Mouse (Mus musculus) liver, postnatal 0 days (tissue): ENCODE data around the gene Rnf215.

Experiments used
- CTCF ChIP-seq: sonication (generic); IDR thresholded peaks from 2 replicates; pipeline ENCODE4 v1.5.1; 2016; ENCODE audit warnings: antibody characterized with exemption, low read depth
- EP300 ChIP-seq: IDR thresholded peaks from 2 replicates; pipeline ENCODE4 v1.6.1; 2016; ENCODE audit warnings: antibody characterized with exemption, low read depth, mild to moderate bottlenecking

- no peak for TF ChIP-seq CTCF
- TF ChIP-seq EP300: no peak
Measured at GRCm38 (mm10) chr11:4112033-4112432, 23.0 kb upstream of the Rnf215 start.
